Mouse (Mus musculus): ENCODE data around the gene Shc3.

- TF ChIP-seq MYOD1 (IDR thresholded peaks at IDR 0.05; ENCODE audit: control insufficient read depth, insufficient read length, low read depth), result no peak
- no peak for TF ChIP-seq CTCF (IDR thresholded peaks at IDR 0.05; ENCODE audit: control insufficient read depth, insufficient read depth, insufficient read length)
- no peak for TF ChIP-seq MAX (IDR thresholded peaks at IDR 0.05)
Observed at GRCm38 (mm10) chr13:51491649-51492435, 77.4 kb downstream of the Shc3 start.

All from C2C12 (cell line).